Mouse (Mus musculus): ENCODE results near the gene Gm26741. TPM values are rescaled to one million over a fixed set of nuclear protein-coding genes. Genes with fewer than 3 reads are reported as not detected.
"Not testable (repeated sequence)": the region's sequence is repeated elsewhere in the genome, so short reads cannot be mapped to it uniquely, and the experiment has no call there.

Gene Gm26741
- polyA plus RNA-seq (2015; fragmentation: Nextera tagmentation; extraction: Ambion mirVana), result not detected in 2 replicates

DNA sequence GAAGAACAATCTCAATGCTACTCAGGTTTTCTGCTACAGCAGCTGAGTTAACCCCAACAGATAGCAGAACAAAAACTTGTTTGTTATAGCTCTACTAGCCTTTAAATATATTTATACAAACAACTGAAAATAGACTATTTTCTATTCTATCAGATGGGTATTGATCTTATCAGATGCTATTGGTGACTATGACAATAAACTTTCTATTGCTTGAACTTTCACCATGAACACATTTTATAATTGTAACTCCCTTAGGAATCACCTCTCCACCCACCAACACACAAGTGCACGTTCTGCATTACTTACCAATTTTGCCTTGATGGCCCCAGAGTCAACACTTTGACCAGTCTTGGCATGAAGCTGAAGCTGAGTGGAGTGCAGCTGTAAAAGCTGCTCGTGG is at the start of gene Gm26741:
Gene Gm26741, plus strand, starts transcription at position 301 of the 400 bp plus-strand sequence.
- Histone ChIP-seq H3K27ac (no peak within 1 kb of the TSS), H3K9ac (replicated peaks) (no peak within 1 kb of the TSS), H3K4me3 (replicated peaks) (no peak within 1 kb of the TSS), H3K27me3 (no peaks in the 10 kb centered on the region), H3K4me2 (replicated peaks) (no peak within 1 kb of the TSS), H3K9me3 (no peaks in the 10 kb centered on the region), H3K36me3 (peaks cover 20% of the 10 kb centered on the region), H3K4me1 (replicated peaks) (no peaks in the 10 kb centered on the region)
- no peak for ATAC-seq
- WGBS, result 88% methylated on average over 2 of the region's 2 CpGs

DNA sequence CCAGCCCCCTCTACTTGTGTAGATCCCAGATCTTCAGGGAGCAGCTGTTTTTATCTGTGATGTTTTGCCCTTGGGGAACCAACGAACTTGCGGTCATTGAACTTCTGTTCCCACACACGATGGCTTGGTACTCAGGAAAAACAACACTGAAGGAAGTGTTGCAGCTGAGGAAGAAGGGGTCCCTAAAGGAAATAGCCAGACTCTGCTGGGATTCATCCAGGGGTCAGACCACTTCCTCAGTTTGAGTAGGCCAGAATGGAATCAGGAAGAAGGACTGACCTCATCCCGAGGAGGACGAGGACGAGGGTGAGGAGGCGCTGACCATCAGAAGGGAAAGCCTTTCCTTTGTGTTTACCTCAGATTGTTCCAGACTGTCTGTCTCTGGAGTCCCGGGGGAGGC is 49.4 kb upstream of the Gm26741 start:
- ATAC-seq, result no peak
- Histone ChIP-seq H3K9me3 (no peaks in the 10 kb centered on the region), H3K27me3 (no peaks in the 10 kb centered on the region), H3K4me3 (replicated peaks) (no peak overlapping the region), H3K4me1 (replicated peaks) (no peaks in the 10 kb centered on the region), H3K27ac (no peak overlapping the region), H3K36me3 (no peaks in the 10 kb centered on the region), H3K4me2 (replicated peaks) (no peak overlapping the region), H3K9ac (replicated peaks) (no peak overlapping the region)
- 87% methylated on average over 8 of the region's 8 CpGs for WGBS

DNA sequence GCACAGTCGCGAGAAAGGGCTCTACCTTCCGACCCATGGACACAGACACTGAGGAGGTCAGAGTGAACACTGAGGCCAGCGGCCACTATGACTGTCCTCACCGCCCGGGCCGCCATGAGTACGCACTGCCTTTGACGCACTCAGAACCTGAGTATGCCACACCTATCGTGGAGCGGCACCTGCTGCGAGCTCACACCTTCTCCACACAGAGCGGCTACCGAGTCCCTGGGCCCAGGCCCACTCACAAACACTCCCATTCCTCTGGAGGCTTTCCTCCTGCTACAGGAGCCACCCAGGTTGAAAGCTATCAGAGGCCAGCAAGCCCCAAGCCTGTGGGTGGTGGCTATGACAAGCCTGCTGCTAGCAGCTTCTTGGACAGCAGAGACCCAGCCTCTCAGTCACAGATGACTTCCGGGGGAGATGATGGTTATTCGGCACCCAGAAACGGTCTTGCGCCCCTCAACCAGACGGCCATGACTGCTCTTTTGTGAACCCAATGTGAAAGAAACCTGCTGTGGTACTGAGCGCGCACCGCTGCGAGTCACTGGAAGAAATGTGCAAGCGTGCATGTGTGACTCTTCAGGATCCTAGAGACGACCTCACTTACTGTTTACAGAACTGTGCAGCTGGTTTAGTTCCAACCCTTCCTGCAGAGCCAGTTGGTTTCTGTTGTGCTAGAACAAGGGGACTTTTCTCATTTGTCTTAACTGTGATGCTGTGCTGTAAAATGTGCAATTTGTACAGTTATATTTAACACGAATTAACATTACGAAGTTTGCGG is 38.9 kb upstream of the Gm26741 start:
- Histone ChIP-seq H3K27me3 (no peaks in the 10 kb centered on the region), H3K36me3 (peaks cover 12% of the 10 kb centered on the region), H3K27ac (no peak overlapping the region), H3K4me2 (replicated peaks) (no peak overlapping the region), H3K9ac (replicated peaks) (no peak overlapping the region), H3K9me3 (no peaks in the 10 kb centered on the region), H3K4me1 (replicated peaks) (no peaks in the 10 kb centered on the region), H3K4me3 (replicated peaks) (no peak overlapping the region)
- 95% methylated on average over 28 of the region's 28 CpGs for WGBS
- ATAC-seq, result no peak

DNA sequence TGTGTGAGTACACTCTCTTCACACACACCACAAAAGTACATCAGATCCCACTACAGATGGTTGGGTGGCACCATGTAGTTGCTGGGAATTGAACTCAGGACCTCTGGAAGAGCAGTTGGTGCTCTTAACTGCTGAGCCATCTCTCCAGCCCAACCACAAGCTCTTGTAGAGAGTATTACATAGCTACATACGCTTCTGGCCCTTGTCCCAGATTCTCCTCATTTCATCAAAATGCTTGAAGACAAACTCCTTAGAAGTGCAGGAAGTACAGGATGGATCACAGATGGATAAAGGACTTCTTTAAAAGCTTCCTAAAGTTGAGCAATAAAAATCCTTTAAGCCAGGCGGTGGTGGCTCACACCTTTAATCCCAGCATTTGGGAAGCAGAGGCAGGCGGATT is 36.6 kb upstream of the Gm26741 start:
- no peaks in the 10 kb centered on the region for H3K4me1 ChIP-seq (replicated peaks)
- no peaks in the 10 kb centered on the region for H3K27me3 ChIP-seq
- H3K9ac ChIP-seq (replicated peaks), result no peak overlapping the region
- peaks cover 12% of the 10 kb centered on the region for H3K36me3 ChIP-seq
- no peak for ATAC-seq
- no peaks in the 10 kb centered on the region for H3K9me3 ChIP-seq
- no peak overlapping the region for H3K4me2 ChIP-seq (replicated peaks)
- no peak overlapping the region for H3K4me3 ChIP-seq (replicated peaks)
- 97% methylated on average over 3 of the region's 3 CpGs for WGBS
- no peak overlapping the region for H3K27ac ChIP-seq

DNA sequence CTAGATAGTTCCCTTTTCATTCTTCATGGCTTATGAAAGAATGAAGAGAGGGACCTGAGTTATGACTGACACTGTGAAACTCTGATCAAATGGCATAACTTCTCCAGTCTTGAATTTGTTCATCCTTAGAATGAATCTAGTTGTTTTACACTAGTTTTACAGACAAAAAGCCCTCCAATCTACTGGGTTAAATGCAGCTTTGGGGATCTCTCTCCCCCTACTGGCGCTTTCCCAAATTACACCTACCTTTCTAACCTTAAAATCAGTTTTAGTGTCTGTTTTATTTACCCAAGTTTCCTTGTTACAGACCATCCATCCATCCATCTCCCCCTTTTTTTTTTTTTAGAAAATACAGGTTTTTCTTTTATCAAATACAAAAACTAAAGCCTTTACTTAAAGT is 27.6 kb upstream of the Gm26741 start:
- ATAC-seq, result no peak
- no peak overlapping the region for H3K9ac ChIP-seq (replicated peaks)
- WGBS, result 4% methylated on average over 1 of the region's 1 CpGs

DNA sequence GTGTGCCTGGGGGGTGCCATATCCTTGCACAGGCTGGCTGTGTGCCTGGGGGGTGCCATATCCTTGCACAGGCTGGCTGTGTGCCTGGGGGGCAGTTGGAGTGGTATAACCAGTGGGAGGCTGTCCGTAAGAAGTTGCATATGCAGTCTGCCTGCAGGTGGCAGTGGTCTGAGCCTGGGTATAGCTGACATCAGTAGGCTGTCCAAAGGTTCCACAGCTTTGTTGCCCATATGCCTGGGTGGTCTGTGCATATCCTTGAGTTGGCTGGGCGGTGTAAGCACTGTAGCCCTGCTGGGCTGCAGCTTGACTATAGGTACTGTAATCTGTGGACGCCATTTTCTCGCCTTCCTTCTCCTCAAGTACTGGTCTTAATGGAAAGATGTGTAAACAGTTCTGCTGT is 15.2 kb upstream of the Gm26741 start:
- H3K27ac ChIP-seq; H3K9me3 ChIP-seq; ATAC-seq; H3K4me1 ChIP-seq (replicated peaks); H3K9ac ChIP-seq (replicated peaks); H3K27me3 ChIP-seq; H3K4me2 ChIP-seq (replicated peaks); H3K4me3 ChIP-seq (replicated peaks): not testable (repeated sequence)
- WGBS, result 94% methylated on average over 4 of the region's 4 CpGs
- peaks cover 73% of the 10 kb centered on the region for H3K36me3 ChIP-seq

More for the DNA sequence above, 27.6 kb upstream of the Gm26741 start:
- Histone ChIP-seq H3K27ac (no peak overlapping the region), H3K36me3 (peaks cover 16% of the 10 kb centered on the region), H3K4me3 (replicated peaks) (no peak overlapping the region), H3K27me3 (no peaks in the 10 kb centered on the region), H3K4me1 (replicated peaks) (no peaks in the 10 kb centered on the region), H3K9me3 (no peaks in the 10 kb centered on the region), H3K4me2 (replicated peaks) (no peak overlapping the region)

DNA sequence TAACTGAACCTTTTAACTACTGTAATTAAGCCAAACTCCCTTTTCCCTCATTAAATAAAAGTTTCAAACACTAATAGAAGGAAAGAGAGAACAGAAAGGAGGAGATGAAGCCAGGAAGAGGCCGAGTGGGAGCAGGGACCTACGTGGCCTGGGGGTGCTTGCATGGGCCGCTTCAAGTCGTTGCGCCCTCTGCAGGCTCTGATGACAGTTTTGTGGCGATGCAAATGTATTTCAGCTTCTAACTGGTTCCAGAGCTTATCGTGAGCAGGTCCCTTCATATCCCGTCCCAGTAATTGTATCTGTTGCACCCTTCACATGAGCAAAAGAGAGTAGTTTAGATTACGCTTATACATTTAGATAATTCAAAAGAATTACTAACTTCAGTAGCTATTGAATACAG is 5.4 kb upstream of the Gm26741 start:
- WGBS, result 78% methylated on average over 9 of the region's 9 CpGs
- H3K27ac ChIP-seq, result no peak overlapping the region
- H3K9me3 ChIP-seq, result no peaks in the 10 kb centered on the region
- no peak overlapping the region for H3K9ac ChIP-seq (replicated peaks)
- H3K27me3 ChIP-seq, result no peaks in the 10 kb centered on the region
- H3K4me2 ChIP-seq (replicated peaks), result no peak overlapping the region
- ATAC-seq, result no peak
- no peak overlapping the region for H3K4me3 ChIP-seq (replicated peaks)
- H3K4me1 ChIP-seq (replicated peaks), result no peaks in the 10 kb centered on the region
- peaks cover 53% of the 10 kb centered on the region for H3K36me3 ChIP-seq

DNA sequence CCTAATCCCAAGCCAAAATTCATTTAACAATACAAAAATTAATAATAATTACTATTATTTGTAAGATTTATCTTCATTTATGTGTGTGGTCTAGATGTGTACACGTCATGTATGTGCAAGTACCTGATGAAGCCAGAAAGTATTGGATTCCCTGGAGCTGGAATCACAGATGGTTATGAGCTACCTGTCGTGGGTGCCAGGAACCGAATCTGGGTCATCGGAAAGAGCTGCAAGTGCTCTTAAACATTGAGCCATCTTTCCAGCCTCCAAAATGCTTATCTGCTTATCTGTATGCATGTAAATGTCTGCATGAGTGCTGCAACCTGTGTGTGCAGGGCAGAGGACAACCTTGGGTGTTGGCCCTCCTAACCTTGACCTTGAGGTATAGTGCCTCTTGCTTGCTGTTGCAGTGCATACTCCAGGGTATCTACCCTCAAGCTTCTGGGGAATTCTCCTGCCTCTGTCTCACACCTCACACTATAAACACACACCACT is 1.7 kb downstream of the Gm26741 start:
- no peak for ATAC-seq
- 96% methylated on average over 4 of the region's 4 CpGs for WGBS
- H3K27ac ChIP-seq, result no peak overlapping the region
- H3K4me2 ChIP-seq (replicated peaks), result no peak overlapping the region
- H3K4me1 ChIP-seq (replicated peaks), result no peaks in the 10 kb centered on the region
- H3K9me3 ChIP-seq, result no peaks in the 10 kb centered on the region
- no peak overlapping the region for H3K9ac ChIP-seq (replicated peaks)
- no peak overlapping the region for H3K4me3 ChIP-seq (replicated peaks)
- no peaks in the 10 kb centered on the region for H3K27me3 ChIP-seq
- H3K36me3 ChIP-seq, result peaks cover 13% of the 10 kb centered on the region; the same call in 1 of the 2 replicates

DNA sequence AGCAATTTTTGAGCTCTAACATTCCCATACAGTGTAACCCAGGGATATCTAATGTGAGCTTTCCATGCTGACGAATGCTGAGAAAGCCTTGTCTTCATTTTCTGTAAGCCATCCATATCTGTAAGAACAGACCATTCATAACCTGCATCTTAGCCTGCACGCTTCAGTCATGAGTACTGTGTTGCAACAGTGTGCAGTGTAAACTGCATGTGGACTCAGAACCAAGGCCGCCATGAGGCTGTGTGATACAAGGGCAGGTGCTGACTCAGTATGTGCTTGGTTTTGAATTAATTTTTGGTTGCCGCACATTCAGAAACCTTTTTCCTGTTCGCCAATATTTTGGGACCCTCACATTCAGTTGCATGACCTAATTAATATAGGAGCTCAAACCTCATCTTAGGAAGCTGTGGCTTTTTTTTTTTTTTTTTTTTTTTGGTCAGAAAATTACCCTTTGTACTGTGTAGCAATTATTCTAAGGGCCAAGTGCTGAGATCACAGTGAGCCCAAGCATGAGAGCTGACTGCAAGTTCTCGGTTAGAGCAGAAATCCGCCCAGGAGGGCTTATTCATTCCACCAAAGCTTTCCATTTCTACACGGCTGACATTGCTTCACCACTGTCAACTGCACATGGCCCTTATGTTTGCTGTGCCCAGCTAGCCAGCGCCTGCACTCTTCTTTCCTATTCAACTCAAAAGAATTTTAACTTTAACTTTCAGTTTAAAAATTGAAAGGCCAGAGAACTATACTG is 2.5 kb downstream of the Gm26741 start:
- no peak overlapping the region for H3K27ac ChIP-seq
- WGBS, result 89% methylated on average over 9 of the region's 9 CpGs
- no peak overlapping the region for H3K4me3 ChIP-seq (replicated peaks)
- no peaks in the 10 kb centered on the region for H3K27me3 ChIP-seq
- H3K9me3 ChIP-seq, result no peaks in the 10 kb centered on the region
- H3K36me3 ChIP-seq, result peaks cover 10% of the 10 kb centered on the region; the same call in 1 of the 2 replicates
- H3K9ac ChIP-seq (replicated peaks), result no peak overlapping the region
- H3K4me1 ChIP-seq (replicated peaks), result no peaks in the 10 kb centered on the region
- ATAC-seq, result no peak
- no peak overlapping the region for H3K4me2 ChIP-seq (replicated peaks)

DNA sequence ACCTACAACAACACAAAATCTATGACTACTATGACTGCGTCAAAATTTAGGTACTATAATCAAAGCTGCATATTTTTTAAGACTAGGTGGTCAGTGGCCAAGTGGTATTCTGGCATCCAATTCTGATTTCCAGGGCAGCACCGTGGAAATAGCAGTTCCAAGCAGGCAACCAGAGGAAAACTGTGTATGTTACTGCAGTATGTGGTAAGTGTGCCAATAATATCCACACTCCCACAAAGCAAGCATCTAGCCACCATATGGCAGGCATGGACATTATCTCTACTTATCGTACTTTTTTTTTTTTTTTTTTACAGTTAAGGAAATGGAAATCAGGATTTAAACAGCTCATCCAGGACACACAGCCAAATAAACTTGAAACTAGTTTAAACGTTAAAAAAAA is 9.8 kb downstream of the Gm26741 start:
- WGBS, result 95% methylated on average over 4 of the region's 4 CpGs

DNA sequence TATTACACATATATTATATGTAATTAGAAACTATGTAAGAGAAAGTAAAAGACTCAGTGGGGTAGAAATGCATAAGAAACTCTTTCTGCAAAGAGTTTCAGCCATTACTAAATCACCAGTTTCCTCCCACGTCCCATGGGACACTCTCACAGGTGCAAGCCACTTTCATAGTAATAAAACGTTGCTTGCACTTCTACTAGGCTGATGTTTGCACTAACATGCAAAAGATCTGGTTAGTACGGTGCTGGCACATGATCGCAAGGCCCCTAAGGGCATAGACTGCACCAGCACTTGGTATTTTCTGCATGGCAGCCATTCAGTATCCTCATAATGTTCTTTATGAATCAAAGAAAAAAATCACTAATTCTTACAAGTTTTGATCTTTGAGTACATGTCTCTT is 15.3 kb downstream of the Gm26741 start:
- Histone ChIP-seq H3K9ac (replicated peaks) (no peak overlapping the region), H3K4me1 (replicated peaks) (peaks cover 13% of the 10 kb centered on the region), H3K27ac (no peak overlapping the region), H3K36me3 (no peaks in the 10 kb centered on the region), H3K4me2 (replicated peaks) (no peak overlapping the region), H3K4me3 (replicated peaks) (no peak overlapping the region), H3K9me3 (no peaks in the 10 kb centered on the region), H3K27me3 (no peaks in the 10 kb centered on the region)
- 81% methylated on average over 4 of the region's 4 CpGs for WGBS
- no peak for ATAC-seq

More for the DNA sequence above, 9.8 kb downstream of the Gm26741 start:
- H3K4me3 ChIP-seq (replicated peaks), result no peak overlapping the region
- H3K27ac ChIP-seq, result no peak overlapping the region
- H3K36me3 ChIP-seq, result no peaks in the 10 kb centered on the region
- no peaks in the 10 kb centered on the region for H3K4me1 ChIP-seq (replicated peaks)
- ATAC-seq, result no peak
- no peaks in the 10 kb centered on the region for H3K9me3 ChIP-seq
- H3K4me2 ChIP-seq (replicated peaks), result no peak overlapping the region
- no peak overlapping the region for H3K9ac ChIP-seq (replicated peaks)
- H3K27me3 ChIP-seq, result no peaks in the 10 kb centered on the region

DNA sequence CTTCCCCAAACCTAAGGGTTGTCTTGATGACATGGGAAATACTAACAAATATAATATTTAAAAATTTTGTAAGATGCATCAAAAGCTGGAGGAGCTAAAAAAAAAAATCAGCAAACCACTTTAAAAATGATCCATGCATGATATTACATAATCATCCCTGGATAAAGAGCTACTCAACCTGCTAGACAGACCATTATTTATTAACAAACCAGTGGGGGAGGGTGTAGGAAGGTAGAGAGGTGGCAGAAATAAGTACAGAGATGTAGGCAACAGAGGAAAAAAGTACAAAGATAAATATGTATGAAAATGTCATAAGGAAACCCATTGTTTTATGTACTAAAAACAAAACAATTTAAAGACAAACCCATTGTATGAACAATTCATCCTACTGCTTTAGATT is 16.1 kb downstream of the Gm26741 start:
- no peak for ATAC-seq
- H3K9ac ChIP-seq (replicated peaks), result no peak overlapping the region
- H3K4me3 ChIP-seq (replicated peaks), result no peak overlapping the region

More for the DNA sequence above, 16.1 kb downstream of the Gm26741 start:
- H3K4me1 ChIP-seq (replicated peaks), result peaks cover 21% of the 10 kb centered on the region
- H3K27ac ChIP-seq, result no peak overlapping the region
- no peak overlapping the region for H3K4me2 ChIP-seq (replicated peaks)
- no peaks in the 10 kb centered on the region for H3K9me3 ChIP-seq
- H3K36me3 ChIP-seq, result no peaks in the 10 kb centered on the region
- H3K27me3 ChIP-seq, result no peaks in the 10 kb centered on the region

Measured in midbrain, embryonic 13.5 days (tissue).